In genomic region chr12:99374099-99374600, GRCm38 (mm10) we compare ENCODE assay signal across 9 mouse cellular contexts.
DNase-seq lines count a peak whose midpoint lies in the region; ATAC-seq and TF ChIP-seq lines count a peak whose summit lies in the region.
"Had no signal": no experiment of that assay in that cellular context is flagged by ENCODE, and none has a peak within 500 bp of the region (broad histone marks: within the 10 kb centered on the region; RNA-seq: fewer than 3 reads in every experiment).

No protein-coding gene starts in this region.

- WGBS in forebrain, embryonic 13.5 days: 64% methylated on average over 12 of the region's 12 CpGs
- 92% methylated on average over 12 of the region's 12 CpGs for WGBS in forebrain, embryonic 11.5 days
- WGBS in lung, adult 2 months: 46% methylated on average over 12 of the region's 12 CpGs
- WGBS in forebrain, postnatal 0 days: 40% methylated on average over 12 of the region's 12 CpGs

- H3K36me3 ChIP-seq in forebrain, embryonic 13.5 days (ENCODE audit: poor library complexity, severe bottlenecking): peaks cover 21% of the 10 kb centered on the region
- H3K36me3 ChIP-seq in forebrain, embryonic 11.5 days (ENCODE audit: control insufficient read depth, insufficient read depth, low read length): peaks cover 3% of the 10 kb centered on the region; the same call in 1 of the 2 replicates
- no peaks in the 10 kb centered on the region for H3K36me3 ChIP-seq in forebrain, postnatal 0 days (ENCODE audit: insufficient read depth)

- TF ChIP-seq CTCF in lung, adult 2 months (IDR thresholded peaks at IDR 0.05; ENCODE audit: insufficient read depth, low read length): no peak
- TF ChIP-seq CTCF in forebrain, postnatal 0 days (IDR thresholded peaks at IDR 0.05; ENCODE audit: low read depth): no peak

- no peak overlapping the region for H3K4me2 ChIP-seq in forebrain, embryonic 13.5 days
- H3K4me2 ChIP-seq in forebrain, embryonic 11.5 days (ENCODE audit: low read depth, low read length, severe bottlenecking): no peak overlapping the region
- no peak overlapping the region for H3K4me2 ChIP-seq in forebrain, postnatal 0 days (ENCODE audit: low read depth)
- H3K4me2 ChIP-seq: liver, embryonic 15.5 days had no signal

- peak overlapping the region; percentile 37 for H3K27ac ChIP-seq in forebrain, embryonic 13.5 days
- no peak overlapping the region for H3K27ac ChIP-seq in forebrain, embryonic 11.5 days (ENCODE audit: low read depth, low read length)
- no peak overlapping the region for H3K27ac ChIP-seq in forebrain, postnatal 0 days (ENCODE audit: low read depth, low read length)
- H3K27ac ChIP-seq: liver, embryonic 15.5 days had no signal

- DNase-seq in forebrain, embryonic 11.5 days (ENCODE audit: low spot score): no peak
- DNase-seq in lung, adult 2 months: peak; percentile 43
- DNase-seq in lung, postnatal 25 days (ENCODE audit: low spot score): no peak
- DNase-seq in forebrain, postnatal 0 days: peak; percentile 42
- DNase-seq in kidney, postnatal 25 days: peak; percentile 80 to 93
- no peak for DNase-seq in embryo, embryonic 11 days

- peaks cover 73% of the 10 kb centered on the region for H3K4me1 ChIP-seq in forebrain, embryonic 13.5 days
- H3K4me1 ChIP-seq in forebrain, embryonic 11.5 days (replicated peaks; ENCODE audit: control insufficient read depth, insufficient read depth, low read length): no peaks in the 10 kb centered on the region; the same call in 1 of the 2 replicates
- peaks cover 19% of the 10 kb centered on the region for H3K4me1 ChIP-seq in lung, adult 2 months (ENCODE audit: control insufficient read depth, insufficient read depth, low read length)
- H3K4me1 ChIP-seq in forebrain, postnatal 0 days (ENCODE audit: insufficient read depth): peaks cover 26% of the 10 kb centered on the region

- H3K9me3 ChIP-seq in forebrain, embryonic 13.5 days (replicated peaks): no peaks in the 10 kb centered on the region
- H3K9me3 ChIP-seq in forebrain, embryonic 11.5 days (ENCODE audit: control insufficient read depth, low read length): no peaks in the 10 kb centered on the region
- H3K9me3 ChIP-seq in forebrain, postnatal 0 days (ENCODE audit: low read length): no peaks in the 10 kb centered on the region
- H3K9me3 ChIP-seq: liver, embryonic 15.5 days had no signal

- TF ChIP-seq POLR2A in lung, adult 2 months (IDR thresholded peaks at IDR 0.05; ENCODE audit: borderline replicate concordance, extremely low read depth, low read depth, low read length): no peak

- peak; percentile 68 for ATAC-seq in forebrain, embryonic 13.5 days
- no peak for ATAC-seq in forebrain, embryonic 11.5 days (replicated peaks; ENCODE audit: low FRiP score)
- ATAC-seq in forebrain, postnatal 0 days: peak; percentile 18; the same call in 1 of the 2 replicates
- ATAC-seq in granulocyte monocyte progenitor cell, adult 5-6 weeks (replicated peaks; ENCODE audit: poor library complexity, severe bottlenecking): no peak

- no peak overlapping the region for H3K9ac ChIP-seq in forebrain, embryonic 13.5 days
- H3K9ac ChIP-seq in forebrain, embryonic 11.5 days (ENCODE audit: low read length): no peak overlapping the region
- no peak overlapping the region for H3K9ac ChIP-seq in forebrain, postnatal 0 days
- H3K9ac ChIP-seq: liver, embryonic 15.5 days had no signal

- no peak overlapping the region for H3K4me3 ChIP-seq in forebrain, embryonic 13.5 days
- H3K4me3 ChIP-seq in forebrain, embryonic 11.5 days (ENCODE audit: low read depth, low read length): no peak overlapping the region
- H3K4me3 ChIP-seq in lung, adult 2 months (replicated peaks; ENCODE audit: extremely low read depth, low read depth, low read length): no peak overlapping the region
- H3K4me3 ChIP-seq in forebrain, postnatal 0 days (ENCODE audit: low read depth, low read length): no peak overlapping the region
- H3K4me3 ChIP-seq: liver, embryonic 15.5 days had no signal

- H3K27me3 ChIP-seq in forebrain, embryonic 13.5 days: no peaks in the 10 kb centered on the region
- H3K27me3 ChIP-seq in forebrain, embryonic 11.5 days (ENCODE audit: control insufficient read depth, insufficient read depth, low read length): no peaks in the 10 kb centered on the region
- H3K27me3 ChIP-seq in forebrain, postnatal 0 days (ENCODE audit: insufficient read depth, low read length): no peaks in the 10 kb centered on the region
- H3K27me3 ChIP-seq: liver, embryonic 15.5 days had no signal

Comparison
In these comparisons a context has a peak if more than half of its experiments do, and no peak if none do; other contexts are left out.
1. ATAC-seq: peak in forebrain, embryonic 13.5 days (single experiment) and forebrain, postnatal 0 days (single experiment); none in forebrain, embryonic 11.5 days (single experiment) and granulocyte monocyte progenitor cell, adult 5-6 weeks (single experiment).
2. DNase-seq: peak in lung, adult 2 months (single experiment), forebrain, postnatal 0 days (single experiment) and kidney, postnatal 25 days (2 of 2); none in forebrain, embryonic 11.5 days (single experiment), lung, postnatal 25 days (single experiment) and embryo, embryonic 11 days (single experiment).